Mouse (Mus musculus) embryonic facial prominence, embryonic 12.5 days (tissue): ENCODE data around the gene Rec114. TPM values are rescaled to one million over a fixed set of nuclear protein-coding genes. Genes with fewer than 3 reads are reported as not detected.

Experiments used
- ATAC-seq: fragments of 200-750 bp; cut with Nextera tagmentation; 2 replicates; pipeline ENCODE4 v1.8.0; 2017; ENCODE audit not compliant: insufficient number of reproducible peaks, insufficient read depth, low FRiP score, low TSS enrichment
- H3K27ac ChIP-seq: fragments of 300-500 bp; sonication (generic); 2 replicates; pipeline ENCODE4 v1.5.1; 2016; ENCODE audit warnings: mild to moderate bottlenecking
- H3K27me3 ChIP-seq: fragments of 300-500 bp; sonication (generic); 2 replicates; pipeline ENCODE4 v1.6.1; 2016; ENCODE audit warnings: mild to moderate bottlenecking, moderate library complexity
- H3K36me3 ChIP-seq: fragments of 300-500 bp; sonication (generic); 2 replicates; pipeline ENCODE4 v1.6.1; 2016; ENCODE audit warnings: mild to moderate bottlenecking
- H3K4me1 ChIP-seq: fragments of 300-500 bp; sonication (generic); 2 replicates; pipeline ENCODE4 v1.6.1; 2016
- H3K4me2 ChIP-seq: fragments of 300-500 bp; sonication (generic); replicated peaks from 2 replicates; pipeline ENCODE4 v1.6.1; 2016; ENCODE audit warnings: mild to moderate bottlenecking, moderate library complexity
- H3K4me3 ChIP-seq: fragments of 300-500 bp; sonication (generic); 2 replicates; pipeline ENCODE4 v1.5.1; 2016; ENCODE audit warnings: mild to moderate bottlenecking
- H3K9ac ChIP-seq: fragments of 300-500 bp; sonication (generic); 2 replicates; pipeline ENCODE4 v1.6.1; 2016; ENCODE audit warnings: mild to moderate bottlenecking, moderate library complexity
- H3K9me3 ChIP-seq: fragments of 300-500 bp; sonication (generic); 2 replicates; pipeline ENCODE4 v1.6.1; 2016; ENCODE audit warnings: mild to moderate bottlenecking, moderate library complexity
- WGBS: fragments of 180-500 bp; shearing (Covaris S2); methylation state at CpG from one replicate; pipeline ENCODE4 v1.1.7; 2016; 5-methylcytosine and 5-hydroxymethylcytosine counted together
- polyA plus RNA-seq: library from polyadenylated mRNA; unstranded; fragments of >200 nt; fragmentation: Nextera tagmentation; extraction: Ambion mirVana; gene quantifications from 2 replicates; pipeline ENCODE4 v1.2.1, GENCODE M21; 2016

Rec114 gene
- polyA plus RNA-seq, 1 experiment from 2014 or later, result 2.1 TPM

- Histone ChIP-seq H3K36me3 (no peaks in the 10 kb centered on the region), H3K27me3 (no peaks in the 10 kb centered on the region), H3K4me1 (no peaks in the 10 kb centered on the region), H3K4me2 (no peak overlapping the region), H3K4me3 (no peak overlapping the region), H3K9me3 (no peaks in the 10 kb centered on the region), H3K27ac (no peak overlapping the region), H3K9ac (no peak overlapping the region)
- 63% methylated on average over 7 of the region's 7 CpGs for WGBS
- ATAC-seq, result no peak
Measured at GRCm38 (mm10) chr9:58710642-58711041, 33.1 kb downstream of the Rec114 start.

DNA sequence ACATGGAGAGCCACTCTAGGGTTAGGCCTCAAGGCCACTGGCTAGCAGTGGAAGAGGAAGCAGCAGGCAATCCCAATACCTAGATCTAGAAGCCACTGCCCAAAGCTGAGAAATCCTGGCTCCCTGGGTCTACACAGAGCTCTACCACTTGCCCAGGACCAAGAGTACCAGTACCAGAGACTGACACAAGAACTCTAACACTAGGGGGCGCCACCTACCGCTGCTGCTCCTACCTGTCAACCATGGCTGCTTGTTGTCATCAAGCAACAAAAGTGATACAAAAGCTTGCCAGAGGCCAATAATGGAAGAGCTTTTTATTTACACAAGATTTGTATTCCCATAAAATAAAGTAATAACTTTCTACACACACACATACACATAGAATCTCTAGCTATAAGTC lies 33.8 kb downstream of the Rec114 start:
- no peak for ATAC-seq
- H3K4me1 ChIP-seq, result no peaks in the 10 kb centered on the region
- no peaks in the 10 kb centered on the region for H3K36me3 ChIP-seq
- no peak overlapping the region for H3K27ac ChIP-seq
- 5% methylated on average over 2 of the region's 2 CpGs for WGBS
- no peak overlapping the region for H3K4me3 ChIP-seq
- no peak overlapping the region for H3K4me2 ChIP-seq
- no peak overlapping the region for H3K9ac ChIP-seq
- H3K9me3 ChIP-seq, result no peaks in the 10 kb centered on the region
- H3K27me3 ChIP-seq, result no peaks in the 10 kb centered on the region

- no peaks in the 10 kb centered on the region for H3K27me3 ChIP-seq
- no peaks in the 10 kb centered on the region for H3K9me3 ChIP-seq
- 71% methylated on average over 11 of the region's 11 CpGs for WGBS
- H3K4me3 ChIP-seq, result no peak overlapping the region
- H3K4me2 ChIP-seq, result no peak overlapping the region
- no peaks in the 10 kb centered on the region for H3K4me1 ChIP-seq
- no peak for ATAC-seq
- H3K9ac ChIP-seq, result no peak overlapping the region
- no peak overlapping the region for H3K27ac ChIP-seq
- H3K36me3 ChIP-seq, result no peaks in the 10 kb centered on the region
Measured at GRCm38 (mm10) chr9:58707796-58708195, 36.0 kb downstream of the Rec114 start.

DNA sequence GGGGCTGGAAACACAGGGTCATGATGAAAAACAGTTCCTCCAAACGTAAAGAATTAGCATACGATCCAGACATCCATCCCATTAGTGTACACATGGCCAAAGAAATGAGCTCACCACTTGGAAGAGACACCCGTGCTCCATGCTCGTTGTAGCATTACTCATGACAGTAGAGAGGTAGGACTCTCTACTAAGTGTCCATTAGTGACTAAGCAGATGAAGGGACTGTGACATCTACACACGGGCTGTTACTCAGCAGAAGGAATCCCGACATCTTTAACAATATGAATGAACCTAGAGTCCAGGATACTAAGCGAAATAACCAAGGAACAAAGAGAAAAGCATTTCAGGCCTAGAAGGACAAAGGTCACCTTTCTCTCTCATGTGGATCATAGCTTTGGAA lies 37.7 kb downstream of the Rec114 start:
- no peak overlapping the region for H3K4me2 ChIP-seq
- H3K27ac ChIP-seq, result no peak overlapping the region
- H3K27me3 ChIP-seq, result no peaks in the 10 kb centered on the region
- H3K36me3 ChIP-seq, result no peaks in the 10 kb centered on the region
- 80% methylated on average over 7 of the region's 7 CpGs for WGBS
- no peaks in the 10 kb centered on the region for H3K9me3 ChIP-seq
- no peak overlapping the region for H3K4me3 ChIP-seq
- no peak for ATAC-seq
- H3K9ac ChIP-seq, result no peak overlapping the region
- no peaks in the 10 kb centered on the region for H3K4me1 ChIP-seq

DNA sequence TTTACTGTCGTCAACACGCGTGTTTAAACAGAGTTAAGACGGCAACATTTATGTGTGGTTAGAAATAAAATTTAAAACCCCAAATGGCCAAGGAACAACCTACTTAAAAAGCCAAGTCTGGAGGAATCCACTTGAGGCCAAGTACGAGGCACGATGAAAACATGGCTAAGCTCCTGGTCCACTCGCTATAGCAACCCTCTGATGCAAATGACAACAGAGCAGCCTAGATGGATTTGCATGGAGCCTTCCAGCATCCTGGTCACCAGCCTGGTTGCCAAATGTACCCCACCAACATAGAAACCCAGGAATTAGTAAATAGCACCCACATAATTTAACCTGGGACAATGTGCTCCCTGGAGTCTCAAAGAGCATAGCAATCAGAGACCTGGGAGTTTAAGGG lies 40.0 kb downstream of the Rec114 start:
- no peaks in the 10 kb centered on the region for H3K36me3 ChIP-seq
- H3K4me2 ChIP-seq, result no peak overlapping the region
- H3K27me3 ChIP-seq, result no peaks in the 10 kb centered on the region
- no peak overlapping the region for H3K9ac ChIP-seq
- H3K9me3 ChIP-seq, result no peaks in the 10 kb centered on the region
- no peak for ATAC-seq
- H3K27ac ChIP-seq, result no peak overlapping the region
- 85% methylated on average over 7 of the region's 7 CpGs for WGBS
- peaks cover 3% of the 10 kb centered on the region; the same call in 1 of the 2 replicates for H3K4me1 ChIP-seq
- no peak overlapping the region for H3K4me3 ChIP-seq

DNA sequence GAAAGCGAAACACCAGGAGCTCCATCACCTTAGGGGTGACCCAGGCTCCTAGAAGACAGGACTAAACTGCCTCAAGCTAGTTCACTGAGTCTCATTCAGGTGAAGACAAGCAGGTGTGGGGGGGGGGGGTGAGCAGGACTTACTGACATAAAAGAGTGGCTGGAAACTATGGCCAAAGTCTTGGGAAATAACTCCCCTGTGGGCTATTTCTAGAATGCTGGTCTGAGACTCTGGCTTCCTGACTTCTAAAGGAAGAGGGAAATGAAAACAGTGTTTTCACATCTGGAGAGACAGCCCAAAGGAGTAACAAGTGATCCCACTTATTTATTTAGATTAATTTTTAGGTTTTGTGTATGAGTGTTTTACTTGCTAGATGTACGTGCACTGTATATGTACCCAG lies 42.0 kb downstream of the Rec114 start:
- WGBS, result 83% methylated on average over 2 of the region's 2 CpGs
- Histone ChIP-seq H3K4me3 (no peak overlapping the region), H3K9ac (no peak overlapping the region), H3K4me2 (no peak overlapping the region), H3K36me3 (no peaks in the 10 kb centered on the region), H3K27me3 (no peaks in the 10 kb centered on the region), H3K9me3 (no peaks in the 10 kb centered on the region), H3K4me1 (peaks cover 3% of the 10 kb centered on the region; the same call in 1 of the 2 replicates), H3K27ac (no peak overlapping the region)
- no peak for ATAC-seq

GRCm38 (mm10) chr9:58698486-58698885 lies 45.3 kb downstream of the Rec114 start:
- Histone ChIP-seq H3K9me3 (no peaks in the 10 kb centered on the region), H3K27ac (no peak overlapping the region), H3K4me1 (peaks cover 3% of the 10 kb centered on the region; the same call in 1 of the 2 replicates), H3K4me2 (no peak overlapping the region), H3K27me3 (no peaks in the 10 kb centered on the region), H3K4me3 (no peak overlapping the region), H3K9ac (no peak overlapping the region), H3K36me3 (no peaks in the 10 kb centered on the region)
- 94% methylated on average over 2 of the region's 2 CpGs for WGBS
- ATAC-seq, result no peak

DNA sequence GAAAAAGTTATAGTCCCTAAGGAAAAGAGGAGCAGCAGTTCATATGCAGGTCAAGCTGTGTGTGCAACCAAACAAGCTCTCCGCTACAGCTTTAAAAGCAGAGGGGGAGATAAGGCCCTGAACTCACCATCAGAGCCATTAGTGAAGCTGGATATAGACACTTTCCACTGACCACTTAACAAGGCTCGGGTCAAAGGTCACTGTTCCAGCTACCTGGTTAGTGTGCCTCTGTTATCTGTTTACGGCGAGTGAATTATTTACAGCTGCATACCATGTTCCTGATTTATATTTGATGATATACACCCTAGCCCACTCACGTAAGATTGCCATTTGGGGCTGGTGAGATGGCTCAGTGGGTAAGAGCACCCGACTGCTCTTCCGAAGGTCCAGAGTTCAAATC lies 52.3 kb downstream of the Rec114 start:
- Histone ChIP-seq H3K9ac (no peak overlapping the region), H3K4me1 (no peaks in the 10 kb centered on the region), H3K4me3 (no peak overlapping the region), H3K36me3 (no peaks in the 10 kb centered on the region), H3K9me3 (no peaks in the 10 kb centered on the region), H3K27ac (no peak overlapping the region), H3K27me3 (no peaks in the 10 kb centered on the region), H3K4me2 (no peak overlapping the region)
- ATAC-seq, result no peak
- WGBS, result 82% methylated on average over 7 of the region's 7 CpGs

- WGBS, result 83% methylated on average over 4 of the region's 4 CpGs
- ATAC-seq, result no peak
- Histone ChIP-seq H3K27me3 (no peaks in the 10 kb centered on the region), H3K4me2 (no peak overlapping the region), H3K9ac (no peak overlapping the region), H3K27ac (no peak overlapping the region), H3K9me3 (no peaks in the 10 kb centered on the region), H3K36me3 (no peaks in the 10 kb centered on the region), H3K4me3 (no peak overlapping the region), H3K4me1 (no peaks in the 10 kb centered on the region)
Measured at GRCm38 (mm10) chr9:58690701-58691100, 53.1 kb downstream of the Rec114 start.

DNA sequence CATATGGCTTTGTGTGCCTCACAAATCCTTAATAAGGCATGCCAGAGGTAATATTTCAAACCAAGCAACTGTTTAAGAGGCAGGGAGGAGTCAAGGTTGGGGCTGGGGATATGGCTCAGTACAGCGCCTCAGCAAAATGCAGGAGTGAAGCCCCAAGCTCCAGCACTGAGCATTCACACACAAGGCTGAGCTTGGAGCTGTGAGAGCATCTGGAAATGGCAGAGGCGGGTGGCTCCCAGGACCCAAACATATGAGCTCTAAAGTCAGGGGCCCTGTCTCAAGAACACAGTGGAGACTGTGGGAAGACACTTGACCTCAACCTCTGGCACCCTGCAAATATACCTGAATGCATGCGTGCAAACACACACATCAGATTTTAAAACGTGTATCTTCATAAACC lies 55.7 kb downstream of the Rec114 start:
- WGBS, result 80% methylated on average over 4 of the region's 4 CpGs
- no peak overlapping the region for H3K9ac ChIP-seq
- ATAC-seq, result no peak
- H3K27me3 ChIP-seq, result no peaks in the 10 kb centered on the region
- no peaks in the 10 kb centered on the region for H3K36me3 ChIP-seq
- H3K9me3 ChIP-seq, result no peaks in the 10 kb centered on the region
- no peak overlapping the region for H3K27ac ChIP-seq
- H3K4me1 ChIP-seq, result no peaks in the 10 kb centered on the region
- H3K4me2 ChIP-seq, result no peak overlapping the region
- no peak overlapping the region for H3K4me3 ChIP-seq

DNA sequence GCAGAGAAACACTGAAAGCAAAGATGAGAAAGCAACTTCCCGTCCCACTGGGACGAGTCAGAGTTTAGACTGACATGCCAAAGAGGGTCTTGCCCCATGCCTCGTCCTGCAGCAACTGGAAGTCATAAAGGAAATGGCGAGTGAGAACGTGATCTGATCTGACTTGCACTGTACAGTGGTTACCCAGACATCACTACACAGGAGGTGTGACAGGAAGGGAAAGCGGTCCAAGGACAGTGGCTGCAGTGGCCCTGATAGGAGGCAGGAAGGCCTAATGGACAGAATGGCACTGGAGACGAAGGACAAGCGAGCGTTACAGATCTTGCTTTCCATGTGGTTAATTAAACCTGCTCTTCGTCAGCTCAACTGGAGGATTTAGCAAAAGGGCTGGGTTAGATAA lies 58.5 kb downstream of the Rec114 start:
- no peaks in the 10 kb centered on the region for H3K36me3 ChIP-seq
- H3K9me3 ChIP-seq, result no peaks in the 10 kb centered on the region
- no peaks in the 10 kb centered on the region for H3K27me3 ChIP-seq
- H3K4me2 ChIP-seq, result no peak overlapping the region
- WGBS, result 81% methylated on average over 10 of the region's 10 CpGs
- no peak overlapping the region for H3K9ac ChIP-seq
- ATAC-seq, result no peak
- H3K4me3 ChIP-seq, result no peak overlapping the region
- H3K27ac ChIP-seq, result no peak overlapping the region
- no peaks in the 10 kb centered on the region for H3K4me1 ChIP-seq

DNA sequence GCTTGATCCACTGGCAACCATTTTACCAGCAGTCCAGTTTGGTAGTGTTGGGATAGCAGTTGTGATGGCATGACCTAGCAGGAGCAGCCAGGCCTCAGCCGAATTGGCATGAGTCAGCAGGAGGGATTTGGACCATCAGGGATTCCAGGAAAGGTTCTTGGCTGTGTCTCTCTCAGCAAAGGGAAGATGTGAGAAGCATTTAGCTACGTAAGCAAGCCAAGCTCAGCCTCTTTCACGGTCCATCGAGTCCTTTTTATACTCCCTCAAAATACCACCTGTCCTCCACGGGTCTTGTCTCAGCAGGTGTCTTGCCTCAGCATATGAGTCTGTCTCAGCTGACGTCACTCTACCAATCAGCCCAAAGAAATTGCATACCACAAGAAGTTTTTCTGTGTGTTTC lies 60.4 kb downstream of the Rec114 start:
- no peak for ATAC-seq

GRCm38 (mm10) chr9:58682106-58682505 lies 61.7 kb downstream of the Rec114 start:
- Histone ChIP-seq H3K27ac (no peak overlapping the region), H3K36me3 (no peaks in the 10 kb centered on the region), H3K9me3 (no peaks in the 10 kb centered on the region), H3K9ac (no peak overlapping the region), H3K4me3 (no peak overlapping the region), H3K4me1 (no peaks in the 10 kb centered on the region), H3K4me2 (no peak overlapping the region), H3K27me3 (no peaks in the 10 kb centered on the region)
- ATAC-seq, result no peak
- 73% methylated on average over 6 of the region's 6 CpGs for WGBS

More for the DNA sequence above, 60.4 kb downstream of the Rec114 start:
- no peak overlapping the region for H3K4me3 ChIP-seq
- no peaks in the 10 kb centered on the region for H3K9me3 ChIP-seq
- H3K27ac ChIP-seq, result no peak overlapping the region
- no peaks in the 10 kb centered on the region for H3K27me3 ChIP-seq
- H3K36me3 ChIP-seq, result no peaks in the 10 kb centered on the region
- no peak overlapping the region for H3K4me2 ChIP-seq
- 53% methylated on average over 6 of the region's 6 CpGs for WGBS
- H3K4me1 ChIP-seq, result no peaks in the 10 kb centered on the region
- no peak overlapping the region for H3K9ac ChIP-seq
